Mouse (Mus musculus) E14TG2a.4 (cell line): Measurements from ENCODE around the gene Klhl31.

Source experiments
- H3K27me3 ChIP-seq: 2 replicates; pipeline ENCODE4 v1.6.1; 2014; ENCODE audit warnings: low read length, control low read depth; ENCODE audit not compliant: insufficient read depth
- H3K36me3 ChIP-seq: 2 replicates; pipeline ENCODE4 v1.6.1; 2014; ENCODE audit warnings: low read length, control low read depth; ENCODE audit not compliant: insufficient read depth
- H3K4me1 ChIP-seq: replicated peaks from 2 replicates; pipeline ENCODE4 v1.6.1; 2014; ENCODE audit warnings: low read depth, low read length, control low read depth
- H3K4me3 ChIP-seq: replicated peaks from 2 replicates; pipeline ENCODE4 v1.5.1; 2014; ENCODE audit warnings: mild to moderate bottlenecking, low read length
- H3K9me3 ChIP-seq: 2 replicates; pipeline ENCODE4 v1.6.1; 2014; ENCODE audit warnings: low read length, control low read depth
- CTCF ChIP-seq: conservative IDR thresholded peaks from 2 replicates; pipeline ENCODE4 v1.5.1; 2014; ENCODE audit warnings: low read length
- NANOG ChIP-seq: IDR thresholded peaks from 2 replicates; pipeline ENCODE4 v1.6.1; 2014; ENCODE audit warnings: borderline replicate concordance, low read length, mixed read lengths
- POU5F1 ChIP-seq: IDR thresholded peaks from 2 replicates; pipeline ENCODE4 v1.6.1; 2014; ENCODE audit warnings: low read length, borderline replicate concordance

Gene Klhl31

DNA sequence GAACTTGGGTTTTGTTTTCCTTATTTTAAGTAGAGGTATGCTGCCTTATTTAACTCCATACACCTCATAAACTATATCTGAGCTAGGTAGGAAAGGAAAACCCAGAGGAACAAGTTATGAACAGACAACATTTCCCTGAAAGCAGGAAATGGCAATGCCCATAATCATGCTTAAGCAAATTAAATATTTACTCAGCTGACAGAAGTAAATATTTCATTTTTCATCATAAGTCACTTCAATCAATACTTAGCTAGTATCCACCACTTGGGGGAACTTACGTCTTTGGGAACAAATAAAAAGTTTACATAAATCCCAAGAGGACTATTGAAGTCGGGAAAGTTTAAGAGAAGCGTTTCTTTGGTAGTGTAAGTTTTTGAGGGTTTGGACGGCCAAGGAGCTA is 67.2 kb downstream of the Klhl31 start:
- Histone ChIP-seq H3K9me3 (peaks cover 13% of the 10 kb centered on the region), H3K36me3 (no peaks in the 10 kb centered on the region), H3K4me1 (no peaks in the 10 kb centered on the region), H3K27me3 (no peaks in the 10 kb centered on the region), H3K4me3 (no peak overlapping the region)
- no peak for TF ChIP-seq NANOG
- TF ChIP-seq CTCF, result no peak
- no peak for TF ChIP-seq POU5F1

DNA sequence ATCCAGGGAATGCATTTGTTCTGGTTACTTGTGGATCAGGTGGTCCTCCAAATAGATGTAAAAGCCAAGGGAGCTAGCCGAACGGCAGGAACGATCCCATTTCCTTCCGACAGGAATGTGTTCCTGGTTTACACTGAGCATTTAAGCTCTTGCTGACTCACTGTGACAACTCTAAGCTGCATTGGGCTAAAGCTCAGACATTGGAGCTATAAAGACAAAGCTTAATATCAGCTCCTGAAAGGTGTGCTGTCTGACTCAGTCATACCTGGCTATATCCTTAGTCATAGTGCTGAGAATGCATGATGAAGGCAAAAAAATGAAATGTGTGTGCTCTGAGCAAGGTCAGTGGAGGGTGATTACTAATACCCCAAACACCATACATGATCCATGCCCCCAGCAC is 67.8 kb downstream of the Klhl31 start:
- no peaks in the 10 kb centered on the region for H3K36me3 ChIP-seq
- H3K4me3 ChIP-seq, result no peak overlapping the region
- no peaks in the 10 kb centered on the region for H3K4me1 ChIP-seq
- H3K27me3 ChIP-seq, result no peaks in the 10 kb centered on the region
- peaks cover 9% of the 10 kb centered on the region for H3K9me3 ChIP-seq
- TF ChIP-seq CTCF (no peak), NANOG (no peak), POU5F1 (no peak)

DNA sequence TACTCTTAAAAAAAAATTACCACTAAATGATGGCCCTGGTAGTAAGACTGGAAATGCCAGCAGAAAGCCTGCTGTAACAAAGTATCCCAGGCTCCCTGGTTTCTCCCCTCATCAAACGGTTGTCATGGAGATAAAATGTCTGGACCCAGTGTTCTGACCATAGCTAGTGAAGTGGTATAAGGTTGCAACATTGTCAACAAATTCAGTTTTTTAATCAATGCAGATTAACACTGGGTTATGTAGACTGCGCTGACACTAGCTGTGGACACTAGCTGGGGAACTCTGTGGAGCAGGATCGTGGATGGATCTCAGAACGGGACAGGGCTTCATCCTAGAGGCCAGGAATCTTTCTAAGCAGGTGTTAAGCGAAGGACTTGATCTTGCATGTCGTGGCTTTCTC is 70.2 kb downstream of the Klhl31 start:
- TF ChIP-seq CTCF (no peak), NANOG (no peak), POU5F1 (no peak)
- no peaks in the 10 kb centered on the region for H3K9me3 ChIP-seq
- H3K4me1 ChIP-seq, result no peaks in the 10 kb centered on the region
- H3K27me3 ChIP-seq, result no peaks in the 10 kb centered on the region
- H3K4me3 ChIP-seq, result no peak overlapping the region
- no peaks in the 10 kb centered on the region for H3K36me3 ChIP-seq

DNA sequence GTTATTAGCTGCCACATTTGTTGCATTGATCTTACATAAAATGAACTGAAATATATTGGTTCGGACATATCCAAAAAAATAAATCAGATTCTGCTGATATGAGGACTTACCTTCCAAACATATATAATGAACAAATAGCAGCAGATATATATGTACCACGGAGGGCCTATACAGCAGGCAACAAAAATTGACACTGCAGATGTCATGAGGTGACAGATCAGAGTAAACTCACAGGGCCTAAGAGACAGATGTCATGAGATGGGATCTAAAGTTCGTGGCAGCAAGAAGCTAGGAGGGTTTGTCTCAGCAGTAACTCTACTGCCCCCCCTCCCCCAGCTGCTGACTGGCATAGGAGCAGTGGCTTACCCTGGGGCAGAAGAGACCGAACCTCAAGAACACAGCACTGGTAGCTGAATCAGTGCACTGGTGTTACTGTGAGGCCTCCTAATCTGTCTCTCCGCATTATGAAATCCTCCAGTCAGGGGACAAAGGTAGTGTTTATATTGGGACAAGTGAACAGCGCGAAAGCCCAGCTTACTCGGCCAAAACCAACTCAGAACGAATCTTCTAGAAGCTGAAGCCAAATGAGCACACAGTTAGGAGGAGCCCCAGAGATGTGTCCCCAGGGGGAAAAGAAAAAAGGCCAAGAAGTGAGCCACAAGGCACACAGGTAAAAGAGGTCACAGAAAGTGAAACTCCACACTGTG is 71.3 kb downstream of the Klhl31 start:
- H3K27me3 ChIP-seq, result no peaks in the 10 kb centered on the region

DNA sequence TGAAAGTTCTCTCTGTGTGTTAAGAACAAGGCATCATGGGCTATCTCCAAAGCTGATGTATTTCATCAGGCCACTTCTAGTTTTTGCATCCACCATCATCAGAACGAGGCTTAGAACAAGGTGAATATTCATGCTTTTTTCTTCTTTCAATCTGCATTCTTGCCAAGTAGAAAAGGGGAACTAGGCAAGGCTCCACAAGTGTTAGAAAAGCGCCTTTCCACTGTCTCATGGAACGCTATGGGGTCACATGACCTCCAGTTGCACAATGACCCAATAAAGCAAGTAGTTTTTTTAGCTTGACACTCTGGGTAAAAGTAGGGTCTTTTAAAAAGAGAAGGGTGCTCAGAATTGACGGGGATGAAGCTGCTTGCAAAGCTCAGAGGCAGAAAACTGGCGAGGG is 72.7 kb downstream of the Klhl31 start:
- TF ChIP-seq NANOG, result no peak
- TF ChIP-seq CTCF, result no peak
- TF ChIP-seq POU5F1, result no peak
- Histone ChIP-seq H3K4me3 (no peak overlapping the region), H3K36me3 (no peaks in the 10 kb centered on the region), H3K9me3 (no peaks in the 10 kb centered on the region), H3K27me3 (no peaks in the 10 kb centered on the region), H3K4me1 (no peaks in the 10 kb centered on the region)

More for the DNA sequence above, 71.3 kb downstream of the Klhl31 start:
- H3K4me1 ChIP-seq, result no peaks in the 10 kb centered on the region
- H3K4me3 ChIP-seq, result no peak overlapping the region
- TF ChIP-seq NANOG (no peak), POU5F1 (no peak), CTCF (no peak)
- H3K9me3 ChIP-seq, result no peaks in the 10 kb centered on the region
- H3K36me3 ChIP-seq, result no peaks in the 10 kb centered on the region
